Mouse (Mus musculus) adrenal gland (tissue): Measurements from ENCODE around the gene Dmbx1.

Experiments used
- intact Hi-C: fragments of 180-260 bp; cut with DNase I; formaldehyde crosslinking; loops from one replicate; pipeline ENCODE4 v1.15.1; 2025

Gene Dmbx1

GRCm38 (mm10) chr4:115890553-115890952 lies 49.2 kb downstream of the Dmbx1 start, which contains the start of gene 6430628N08Rik:
TSS of gene 6430628N08Rik (plus strand) at chr4:115890665.
- intact Hi-C loops: no loop called here

GRCm38 (mm10) chr4:115890066-115890465 lies 49.7 kb downstream of the Dmbx1 start:
- intact Hi-C loops: no loop called here

DNA sequence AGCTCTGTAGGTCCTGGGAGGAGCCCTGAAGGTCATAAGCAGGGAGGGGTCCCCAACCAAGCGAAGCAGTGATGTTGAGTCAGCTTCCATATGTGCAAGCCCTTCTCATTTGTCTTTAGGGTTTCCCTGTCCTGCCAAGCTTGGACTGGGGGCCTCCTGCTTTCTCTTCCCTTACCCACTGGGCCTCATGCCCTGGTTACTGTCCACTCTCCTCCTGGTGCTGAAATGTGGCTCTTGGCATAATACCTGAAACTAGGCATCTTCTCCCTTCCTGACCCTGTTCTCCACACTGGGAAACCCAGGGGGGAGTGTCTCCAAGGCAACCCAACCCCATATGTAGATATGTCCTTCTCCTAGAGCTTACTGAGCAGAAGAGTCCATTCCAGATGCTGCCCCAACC lies 52.9 kb downstream of the Dmbx1 start:
- intact Hi-C loops: no loop called here

DNA sequence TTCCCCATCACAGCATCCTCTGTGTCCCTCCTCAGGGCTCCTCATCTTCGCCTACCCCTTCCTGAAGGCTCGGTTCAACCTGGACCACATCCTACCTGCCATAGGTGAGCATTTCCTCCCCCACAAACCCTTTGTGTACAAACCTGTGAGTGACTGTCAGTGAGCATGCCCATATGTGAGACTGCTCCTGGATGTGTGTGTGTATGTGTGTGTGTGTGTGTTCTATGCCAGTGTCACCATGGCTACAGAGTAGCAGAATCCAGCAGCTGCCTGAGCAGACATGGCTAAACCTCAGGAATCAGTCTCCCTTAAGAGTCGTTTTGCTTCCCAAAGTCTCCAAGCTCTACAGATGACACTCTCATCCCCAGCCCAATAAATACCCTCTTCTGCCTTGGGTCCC lies 53.9 kb downstream of the Dmbx1 start:
- intact Hi-C loops: no loop called here

DNA sequence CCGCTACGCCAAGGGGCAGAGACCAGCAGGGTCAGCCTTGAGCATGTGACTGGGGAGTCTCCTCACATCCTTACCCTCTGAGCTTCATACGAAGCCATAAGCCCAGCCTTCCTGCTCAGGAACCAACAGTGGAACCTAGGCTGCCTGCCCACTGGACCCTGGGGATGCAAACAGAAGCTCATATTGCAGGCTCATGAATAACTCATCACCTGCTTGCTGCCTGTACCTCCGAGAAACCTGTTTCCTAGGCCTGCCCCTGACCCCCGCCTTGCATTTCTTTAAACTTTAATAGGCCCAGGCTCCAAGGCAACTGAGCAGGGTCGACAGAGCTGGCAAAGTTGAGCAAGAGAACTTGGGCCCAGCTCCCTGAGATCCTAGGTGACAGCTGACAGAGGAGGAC lies 55.7 kb downstream of the Dmbx1 start, which contains the start of gene Kncn:
TSS of gene Kncn (plus strand) at position 379 of the 400 bp plus-strand sequence.
- intact Hi-C loops: no loop called here

DNA sequence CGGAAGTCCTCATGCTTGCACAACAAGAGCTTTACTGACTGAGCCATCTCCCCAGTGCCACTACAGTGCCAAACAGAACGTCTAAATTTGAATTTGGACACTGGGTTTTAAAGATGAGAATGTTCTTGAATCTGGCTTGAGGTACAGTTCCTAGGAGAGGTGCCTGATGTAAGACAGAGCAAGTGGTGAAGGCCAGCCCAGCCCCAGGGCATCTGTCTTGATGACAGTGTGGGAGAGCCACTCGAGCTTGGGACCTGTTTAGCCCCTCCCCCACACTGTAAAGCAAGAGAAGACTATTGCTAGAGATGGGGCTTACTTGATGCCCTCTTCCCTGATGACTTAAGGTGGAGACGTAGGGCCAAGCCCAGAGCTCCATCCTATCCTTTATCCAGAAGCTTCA lies 57.5 kb downstream of the Dmbx1 start:
- intact Hi-C loops: no loop called here

DNA sequence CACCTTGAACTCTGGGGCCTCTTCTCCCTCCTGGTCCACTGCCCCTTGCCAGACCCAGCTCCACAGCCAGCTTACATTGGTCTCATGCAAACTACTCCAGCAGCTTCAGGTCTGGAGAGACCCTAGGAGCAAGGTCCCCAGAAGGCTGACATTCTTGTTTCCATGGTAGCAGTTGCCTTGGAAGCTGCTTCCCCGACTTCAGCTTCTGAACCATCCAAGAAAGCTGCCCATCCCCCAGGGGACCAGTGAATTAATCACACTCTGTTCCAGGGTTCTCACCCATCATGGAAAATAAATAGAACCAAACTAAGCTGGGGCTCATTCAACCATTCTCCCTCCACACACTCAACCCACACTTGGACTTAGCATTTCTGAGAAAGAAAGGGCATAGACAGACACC lies 58.5 kb downstream of the Dmbx1 start:
- intact Hi-C loops: no loop called here

DNA sequence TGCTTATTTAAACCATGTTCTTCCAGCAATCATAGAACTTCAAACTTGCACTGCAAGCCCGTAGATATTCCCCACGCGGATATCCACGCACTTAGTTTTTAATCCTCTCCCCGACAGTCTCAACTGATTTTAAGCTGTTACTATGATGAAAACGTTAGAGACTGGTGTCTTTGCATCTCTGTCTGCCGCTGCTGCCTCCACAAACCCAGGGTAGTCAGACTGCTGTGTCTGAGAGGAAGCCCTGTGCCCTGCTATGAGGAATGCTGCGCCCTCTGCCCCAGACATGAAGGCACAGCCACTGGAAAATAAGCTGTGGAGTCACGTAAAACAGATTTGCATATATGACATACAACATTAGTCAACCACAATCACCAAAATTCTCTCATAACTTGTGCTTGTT lies 60.9 kb downstream of the Dmbx1 start:
- intact Hi-C loops: no loop called here

GRCm38 (mm10) chr4:115878216-115878678 lies 61.5 kb downstream of the Dmbx1 start:
- intact Hi-C loops: no loop called here

- intact Hi-C loops: no loop called here
Observed at GRCm38 (mm10) chr4:115873231-115873630, 66.5 kb downstream of the Dmbx1 start.

DNA sequence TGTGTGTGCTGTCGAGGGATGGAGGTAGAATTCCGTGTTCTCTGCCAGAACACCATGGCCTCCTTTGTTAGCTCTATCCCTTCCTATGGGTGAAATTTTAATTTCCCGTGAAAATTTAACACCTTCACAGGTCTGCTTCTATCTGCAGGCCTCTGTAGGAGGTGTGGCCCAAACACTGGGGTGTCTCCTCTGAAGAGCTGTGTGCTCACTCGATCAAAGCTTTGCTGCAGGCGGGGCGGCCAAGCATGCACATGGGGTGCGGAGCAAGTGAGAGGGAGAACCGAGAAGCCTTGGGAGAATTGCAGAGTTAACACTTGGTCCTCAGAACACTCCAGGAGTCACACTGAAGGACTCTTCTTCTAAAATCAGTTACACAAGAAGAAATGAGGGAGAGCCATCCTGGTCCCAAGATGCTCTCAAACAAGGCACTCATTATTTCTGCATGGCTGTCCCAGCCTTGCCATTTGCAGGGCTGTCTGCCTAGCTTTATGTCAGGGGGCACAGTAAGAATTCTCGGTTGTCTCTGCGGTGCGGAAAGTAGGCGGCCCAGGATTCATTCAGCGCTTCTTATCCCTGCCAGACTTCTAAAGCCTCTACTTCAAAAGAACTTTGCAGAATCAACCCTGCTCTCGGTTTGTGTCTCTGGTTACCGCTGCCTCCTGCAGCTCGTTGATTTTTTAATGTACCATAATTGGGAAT lies 70.1 kb downstream of the Dmbx1 start:
- intact Hi-C loops: no loop called here
